Mouse (Mus musculus) lung, postnatal 0 days (tissue): ENCODE measurements at regions not wholly inside any gene's neighbourhood (a gene's known extent, or its start where the extent isn't known, plus 50 kb on each side); places are given as distances from the start of the nearest gene placed in this dataset.

ENCODE experiments used
- ATAC-seq: fragments of 200-750 bp; cut with Nextera tagmentation; 2 replicates; pipeline ENCODE4 v1.8.0; 2017; ENCODE audit warnings: moderate library complexity
- DNase-seq: peaks from one replicate; pipeline ENCODE4 v3.0.0-alpha.2; 2016; ENCODE audit warnings: low spot score
- H3K27ac ChIP-seq: fragments of 300-500 bp; sonication (generic); 2 replicates; pipeline ENCODE4 v1.5.1; 2014; ENCODE audit warnings: antibody characterized with exemption, mild to moderate bottlenecking, low read length, mixed read lengths
- H3K27me3 ChIP-seq: fragments of 300-500 bp; sonication (generic); replicated peaks from 2 replicates; pipeline ENCODE4 v1.6.1; 2014; ENCODE audit warnings: low read length, mixed read lengths; ENCODE audit not compliant: insufficient read depth
- H3K36me3 ChIP-seq: fragments of 300-500 bp; sonication (generic); 2 replicates; pipeline ENCODE4 v1.6.1; 2014; ENCODE audit warnings: low read length, mixed read lengths; ENCODE audit not compliant: insufficient read depth
- H3K4me1 ChIP-seq: fragments of 300-500 bp; sonication (generic); 2 replicates; pipeline ENCODE4 v1.6.1; 2014; ENCODE audit warnings: antibody characterized with exemption, low read depth, low read length, mixed read lengths; ENCODE audit not compliant: insufficient read depth
- H3K4me2 ChIP-seq: fragments of 300-500 bp; sonication (generic); replicated peaks from 2 replicates; pipeline ENCODE4 v1.6.1; 2014; ENCODE audit warnings: low read depth, mild to moderate bottlenecking, low read length, moderate library complexity, mixed read lengths
- H3K4me3 ChIP-seq: fragments of 300-500 bp; sonication (generic); 2 replicates; pipeline ENCODE4 v1.5.1; 2014; ENCODE audit warnings: low read depth, low read length
- H3K9ac ChIP-seq: fragments of 300-500 bp; sonication (generic); replicated peaks from 2 replicates; pipeline ENCODE4 v1.6.1; 2014; ENCODE audit warnings: low read depth, mild to moderate bottlenecking
- H3K9me3 ChIP-seq: fragments of 300-500 bp; sonication (generic); 2 replicates; pipeline ENCODE4 v1.6.1; 2016; ENCODE audit warnings: low read length, mixed read lengths
- CTCF ChIP-seq: IDR thresholded peaks from 2 replicates; pipeline ENCODE4 v1.5.1; 2016; ENCODE audit warnings: antibody characterized with exemption, mild to moderate bottlenecking
- EP300 ChIP-seq: IDR thresholded peaks from 2 replicates; pipeline ENCODE4 v1.6.1; 2016; ENCODE audit warnings: antibody characterized with exemption, mild to moderate bottlenecking, control low read depth
- WGBS: fragments of 180-500 bp; shearing (Covaris S2); extraction: QIAGEN DNeasy Blood & Tissue Kit; methylation state at CpG from one replicate; pipeline ENCODE4 v1.1.7; 2014; 5-methylcytosine and 5-hydroxymethylcytosine counted together

DNA sequence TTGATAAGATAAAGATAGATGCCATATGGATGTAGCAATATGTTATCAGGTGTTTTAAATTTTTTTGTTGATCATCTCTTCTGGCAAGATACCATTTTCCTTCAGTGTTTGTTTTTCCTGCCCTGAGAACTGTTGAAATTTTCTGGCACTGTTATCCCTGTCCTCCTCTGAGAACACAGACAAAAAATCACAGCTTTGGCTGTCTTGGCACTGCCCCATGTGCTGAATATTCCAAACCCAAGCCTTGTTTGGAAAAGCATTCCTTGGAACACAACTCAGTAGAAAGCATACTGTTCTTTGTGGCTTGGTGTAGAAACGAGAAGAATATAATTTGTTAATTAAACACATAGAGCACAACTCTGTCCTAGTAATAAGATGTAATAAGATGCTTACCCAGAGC lies 592.5 kb downstream of the Gm21833 start:
- no peaks in the 10 kb centered on the region for H3K27me3 ChIP-seq
- H3K9ac ChIP-seq = no peak overlapping the region
- no peak for TF ChIP-seq CTCF
- H3K4me3 ChIP-seq = no peak overlapping the region
- H3K27ac ChIP-seq = no peak overlapping the region
- 32% methylated on average over 1 of the region's 1 CpGs for WGBS
- DNase-seq = peak; percentile 23
- H3K36me3 ChIP-seq = no peaks in the 10 kb centered on the region
- no peaks in the 10 kb centered on the region for H3K4me1 ChIP-seq
- no peak overlapping the region for H3K4me2 ChIP-seq
- H3K9me3 ChIP-seq = no peaks in the 10 kb centered on the region
- ATAC-seq = no peak

DNA sequence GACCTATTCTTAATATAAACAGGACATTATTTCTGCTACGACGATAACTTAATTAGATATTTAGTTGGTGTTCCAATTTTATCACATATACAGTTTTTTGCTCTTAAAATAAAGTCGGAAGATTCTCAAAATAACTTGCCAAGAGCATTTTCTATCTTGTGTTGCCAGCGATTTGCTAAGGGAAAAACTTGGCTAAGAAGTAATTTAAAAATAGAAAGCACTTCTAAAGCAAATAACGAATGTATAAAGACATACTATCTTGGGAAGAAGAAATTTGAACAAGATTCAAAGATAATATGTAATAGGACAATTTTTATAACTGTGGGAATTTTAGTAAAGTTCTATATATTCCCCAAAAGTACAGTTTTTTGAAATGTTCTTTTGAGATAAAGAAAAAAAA lies 594.9 kb downstream of the Gm21833 start:
- Histone ChIP-seq H3K9ac (no peak overlapping the region), H3K4me3 (no peak overlapping the region)
- 53% methylated on average over 5 of the region's 5 CpGs for WGBS

More for the DNA sequence above, 594.9 kb downstream of the Gm21833 start:
- H3K4me1 ChIP-seq = no peaks in the 10 kb centered on the region
- no peaks in the 10 kb centered on the region for H3K9me3 ChIP-seq
- TF ChIP-seq CTCF = no peak
- no peak for TF ChIP-seq EP300
- H3K36me3 ChIP-seq = no peaks in the 10 kb centered on the region
- ATAC-seq (no peak), DNase-seq (no peak)
- H3K4me2 ChIP-seq = no peak overlapping the region
- no peak overlapping the region for H3K27ac ChIP-seq
- H3K27me3 ChIP-seq = no peaks in the 10 kb centered on the region
